Mouse (Mus musculus) neutrophil, adult 5-6 weeks (primary cell): ENCODE data around the gene Zc3h12c. TPM values are rescaled to one million over a fixed set of nuclear protein-coding genes. Genes with fewer than 3 reads are reported as not detected.
"Not testable (repeated sequence)": the region's sequence is repeated elsewhere in the genome, so short reads cannot be mapped to it uniquely, and the experiment has no call there.

Experiments used
- ATAC-seq: fragments of 151-379, 151-347 bp; 2 replicates; pipeline ENCODE4 v1.8.0; 2017; ENCODE audit warnings: mild to moderate bottlenecking, moderate TSS enrichment; ENCODE audit not compliant: insufficient number of reproducible peaks, poor library complexity, low FRiP score, severe bottlenecking; ENCODE audit errors: extremely low read depth
- total RNA-seq: library from RNA; stranded (forward); fragments of 200-1000 nt; gene quantifications from 2 replicates; pipeline ENCODE4 v1.2.3, GENCODE M21; 2017

Zc3h12c gene
- total RNA-seq, 1 experiment from 2014 or later = 0.93 TPM

DNA sequence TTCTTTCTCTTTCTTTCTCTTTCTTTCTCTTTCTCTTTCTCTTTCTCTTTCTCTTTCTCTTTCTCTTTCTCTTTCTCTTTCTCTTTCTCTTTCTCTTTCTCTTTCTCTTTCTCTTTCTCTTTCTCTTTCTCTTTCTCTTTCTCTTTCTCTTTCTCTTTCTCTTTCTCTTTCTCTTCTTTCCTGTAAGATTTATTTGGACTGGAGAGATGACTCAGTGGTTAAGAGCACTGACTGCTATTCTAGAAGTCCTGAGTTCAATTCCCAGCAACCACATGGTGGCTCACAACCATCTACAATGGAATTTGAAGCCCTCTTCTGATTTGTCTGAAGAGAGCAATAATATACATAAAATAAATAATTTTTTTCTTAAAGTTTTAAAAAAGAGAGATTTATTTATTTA lies 97.0 kb downstream of the Zc3h12c start:
- ATAC-seq = not testable (repeated sequence)

DNA sequence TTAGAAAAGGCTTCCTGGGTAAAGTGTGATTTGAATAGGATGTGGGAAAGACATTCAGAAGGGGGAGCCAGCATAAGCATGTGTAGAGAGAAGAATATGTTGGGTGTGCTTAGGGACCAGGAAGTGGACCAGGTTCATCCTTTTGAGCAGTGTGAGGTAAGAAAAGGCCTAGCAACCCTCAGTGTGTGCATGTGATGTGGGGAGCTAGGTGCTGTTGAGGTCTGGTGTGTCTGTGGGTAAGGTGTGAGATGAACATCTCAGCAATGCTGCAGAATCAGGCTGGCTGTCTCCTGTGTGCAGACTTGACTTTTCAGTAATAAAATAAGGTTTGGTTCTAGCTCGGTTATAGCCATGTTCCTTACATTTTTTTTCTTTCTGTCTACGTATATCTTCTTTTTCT lies 98.3 kb downstream of the Zc3h12c start:
- no peak for ATAC-seq

Other genes with a start within 250 kb of the Zc3h12c start
- 2.6 and 3.2 TPM in 2 replicates for gene Fdx1, start 205.0 kb downstream of the Zc3h12c start, total RNA-seq
- 82.8 and 85.5 TPM in 2 replicates for gene Rdx, start 121.4 kb downstream of the Zc3h12c start, total RNA-seq